Mouse (Mus musculus): ENCODE measurements at regions not wholly inside any gene's neighbourhood (a gene's known extent, or its start where the extent isn't known, plus 50 kb on each side); places are given as distances from the start of the nearest gene placed in this dataset.

DNA sequence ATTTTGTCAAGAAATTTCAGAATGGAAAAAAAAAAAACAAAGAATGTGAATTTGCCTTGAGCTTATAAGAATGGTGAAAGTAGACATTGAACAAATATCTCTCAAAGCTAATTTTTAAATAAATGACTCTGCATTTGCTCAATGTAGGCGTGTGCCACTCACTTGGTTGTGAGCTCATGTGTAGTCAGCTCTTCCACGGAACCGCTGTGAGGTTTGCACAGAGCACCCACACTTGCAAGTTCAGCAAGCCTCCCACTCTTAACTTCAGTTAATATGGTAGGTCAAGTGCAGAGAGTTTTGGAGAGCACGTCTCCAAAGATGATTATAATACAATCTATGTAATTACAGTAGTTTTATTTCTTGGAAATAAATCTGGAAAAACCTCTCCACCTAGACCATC is 479.9 kb upstream of the Mef2c start:
- DNase-seq: no peak

- no peak for DNase-seq
Measured at GRCm38 (mm10) chr13:83035962-83036361, 467.9 kb upstream of the Mef2c start.

DNA sequence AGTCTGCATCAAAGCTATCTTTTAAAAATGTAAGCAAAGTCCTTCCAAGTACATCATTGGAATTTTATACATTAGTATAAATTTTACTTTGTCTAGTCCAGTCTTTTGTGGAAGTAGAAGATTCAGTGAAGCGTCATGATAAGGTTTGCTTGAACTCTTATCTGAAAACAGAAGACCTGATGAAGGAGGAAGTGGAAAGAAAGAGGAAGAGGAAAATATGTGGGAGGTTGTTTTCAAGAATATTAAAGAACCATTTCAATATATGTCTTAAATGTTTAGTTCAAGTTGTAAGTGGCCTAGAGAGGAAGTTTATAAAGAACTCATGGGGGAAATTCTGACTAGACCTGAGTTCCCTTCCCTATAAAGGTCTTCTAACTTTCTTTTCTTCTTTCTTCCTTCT is 462.3 kb upstream of the Mef2c start:
- DNase-seq: no peak

GRCm38 (mm10) chr13:83045516-83045915 is 458.3 kb upstream of the Mef2c start:
- no peak for DNase-seq

- no peak for DNase-seq
Measured at GRCm38 (mm10) chr13:83045970-83046369, 457.9 kb upstream of the Mef2c start.

- DNase-seq: no peak
Measured at GRCm38 (mm10) chr13:83046571-83047123, 457.2 kb upstream of the Mef2c start.

- DNase-seq: no peak
Measured at GRCm38 (mm10) chr13:83055865-83056264, 448.0 kb upstream of the Mef2c start.

GRCm38 (mm10) chr13:83056415-83056814 is 447.4 kb upstream of the Mef2c start:
- no peak for DNase-seq

DNA sequence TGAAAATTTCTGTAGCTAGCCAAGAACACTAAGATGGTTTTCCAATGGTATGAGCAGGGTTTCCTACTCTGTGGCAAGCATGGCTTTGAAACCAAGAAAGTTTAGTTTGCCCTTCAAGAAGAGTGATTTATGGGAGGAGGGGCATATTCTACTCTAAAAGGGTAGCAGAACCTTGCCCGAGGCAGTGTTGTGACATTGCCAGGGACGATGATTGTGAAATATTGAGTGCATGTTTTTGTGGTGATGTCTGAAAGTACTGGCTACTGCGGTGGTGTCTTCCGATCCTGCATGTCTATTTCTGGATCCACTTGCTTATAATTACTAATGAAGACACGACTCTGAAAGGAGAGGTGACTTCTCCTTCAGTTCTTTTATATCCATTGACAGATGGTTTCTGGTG is 439.1 kb upstream of the Mef2c start:
- DNase-seq: no peak

DNA sequence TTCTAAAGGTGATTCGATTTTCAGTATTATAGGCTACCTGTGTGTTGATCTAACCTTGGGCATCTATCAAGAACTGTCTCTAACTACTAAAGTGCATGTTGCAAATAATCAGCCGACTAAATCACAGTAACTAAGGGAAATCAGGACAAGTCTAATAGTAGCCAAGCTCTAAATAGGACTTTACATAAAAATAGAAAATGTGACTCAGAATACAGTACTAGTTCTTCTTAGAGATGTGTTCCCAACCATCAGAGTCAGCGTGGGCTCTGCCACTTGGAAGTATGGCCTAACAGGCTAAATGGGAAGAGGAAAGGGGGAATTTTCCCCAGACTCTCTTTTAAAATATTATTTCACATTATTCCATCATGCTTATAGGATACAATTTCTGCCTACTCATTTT is 438.6 kb upstream of the Mef2c start:
- DNase-seq: no peak

DNA sequence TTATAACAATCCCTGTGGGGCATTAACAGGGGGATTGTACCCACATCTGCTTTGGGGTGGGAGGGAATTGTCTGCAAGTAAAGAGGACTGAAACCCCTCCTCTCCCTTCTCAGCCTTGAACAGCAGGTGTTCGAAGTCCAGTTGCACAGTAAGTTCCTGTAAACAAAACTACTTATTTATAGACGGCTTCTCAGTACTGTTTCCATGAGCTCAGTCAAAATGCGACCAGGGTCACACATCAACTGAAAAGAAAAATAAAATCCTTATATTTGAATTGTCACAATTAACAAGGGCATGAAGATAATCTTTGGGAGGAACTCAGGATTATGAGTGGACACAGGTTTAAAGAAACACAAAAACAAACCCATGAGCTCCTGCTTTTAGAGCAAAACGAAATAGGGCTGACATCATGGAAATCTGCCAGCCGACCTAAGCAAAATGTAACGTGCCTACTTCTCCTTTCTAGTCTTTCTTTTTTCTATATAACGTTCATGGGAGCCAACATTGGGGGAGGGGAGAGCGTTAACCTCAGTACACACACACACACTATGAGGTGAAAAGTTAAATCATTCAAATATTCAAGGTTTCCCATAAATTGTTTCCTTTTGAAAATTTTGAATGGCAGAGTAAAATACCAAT is 437.6 kb upstream of the Mef2c start:
- no peak for DNase-seq

DNA sequence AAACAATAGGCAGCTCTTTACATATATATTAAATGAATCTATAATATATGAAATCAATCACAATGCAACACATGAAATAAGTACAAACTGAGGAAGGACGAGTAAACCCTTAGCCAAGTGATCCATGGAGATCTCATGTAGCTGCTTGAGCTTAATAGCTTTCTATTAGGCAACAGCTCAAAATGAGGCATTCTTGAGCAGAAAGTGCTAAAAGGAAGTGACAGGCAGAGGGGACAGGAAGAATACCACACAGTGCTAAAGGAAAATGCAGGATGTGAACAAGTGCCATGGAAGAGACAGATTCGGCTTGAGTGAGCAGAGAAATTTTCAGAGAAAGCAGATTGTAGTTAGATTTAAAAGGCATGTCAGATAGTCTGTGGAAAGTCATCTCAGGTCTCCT is 436.3 kb upstream of the Mef2c start:
- DNase-seq: no peak

GRCm38 (mm10) chr13:83068588-83068987 is 435.2 kb upstream of the Mef2c start:
- DNase-seq: no peak

GRCm38 (mm10) chr13:83069293-83069692 is 434.5 kb upstream of the Mef2c start:
- no peak for DNase-seq

GRCm38 (mm10) chr13:83072073-83072472 is 431.8 kb upstream of the Mef2c start:
- DNase-seq: no peak

GRCm38 (mm10) chr13:83074219-83074965 is 429.4 kb upstream of the Mef2c start:
- DNase-seq: no peak

DNA sequence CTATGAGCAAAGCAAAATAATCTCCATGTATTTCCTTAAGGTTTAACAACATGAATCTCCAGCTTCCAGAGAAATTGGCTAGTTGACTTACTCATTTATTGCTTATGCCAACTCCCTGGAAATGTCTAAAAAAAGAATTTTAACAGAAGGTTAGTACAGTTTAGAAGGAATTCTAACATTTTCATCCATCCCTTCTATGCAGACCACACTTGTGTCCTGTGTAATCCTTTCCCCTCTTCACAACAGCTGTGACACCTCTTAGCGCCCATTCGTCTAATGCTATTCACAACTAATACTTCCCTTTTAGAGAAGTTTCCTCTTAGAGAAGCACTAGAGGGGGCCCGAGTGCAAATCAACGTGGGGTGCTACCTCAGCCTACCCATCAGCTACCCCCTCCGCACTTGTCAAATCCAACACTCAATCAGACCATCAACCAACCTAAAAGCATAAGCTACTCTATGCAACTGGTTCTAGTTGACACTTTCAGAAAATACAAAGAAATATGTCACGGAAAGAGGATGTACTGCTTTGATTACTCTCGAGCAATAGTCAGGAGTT is 428.4 kb upstream of the Mef2c start:
- DNase-seq: no peak

- DNase-seq: no peak
Measured at GRCm38 (mm10) chr13:83076611-83077010, 427.2 kb upstream of the Mef2c start.

DNA sequence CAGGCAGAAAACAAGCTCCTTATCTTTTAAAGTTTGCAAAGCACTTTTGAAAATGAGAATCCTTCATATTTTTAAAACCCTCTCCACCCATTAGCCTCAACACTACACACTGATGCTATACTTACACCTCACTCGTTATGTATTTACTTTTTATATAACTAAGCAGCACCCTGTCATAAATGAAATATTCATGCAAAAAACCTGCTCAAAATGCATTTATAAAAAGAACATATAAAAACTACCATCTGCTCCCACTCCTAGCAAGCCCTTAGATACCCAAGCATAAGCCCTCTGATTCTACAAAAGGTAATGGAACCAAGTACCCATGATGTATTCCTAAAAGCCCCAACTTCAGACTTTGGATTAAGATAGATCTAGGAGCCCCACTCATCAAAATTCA is 426.7 kb upstream of the Mef2c start:
- no peak for DNase-seq

DNA sequence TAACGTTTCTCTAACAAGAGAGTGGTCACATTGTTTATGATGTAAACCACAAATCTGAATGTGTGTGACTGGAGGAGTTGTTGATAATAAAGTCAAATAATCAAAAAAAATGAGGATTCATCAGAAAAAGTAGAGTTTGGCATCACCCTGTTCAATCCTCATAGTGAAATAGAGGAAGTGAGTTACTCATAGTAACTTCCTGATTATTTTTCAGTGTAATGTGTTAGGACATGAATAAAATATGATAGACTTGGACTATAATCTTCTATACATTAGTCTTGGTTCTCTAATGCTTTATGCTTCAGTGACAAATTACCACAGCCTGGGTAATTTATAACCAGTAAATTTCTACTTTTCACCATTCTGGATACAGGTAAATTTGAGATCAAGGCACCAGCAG is 424.5 kb upstream of the Mef2c start:
- no peak for DNase-seq

- no peak for DNase-seq
Measured at GRCm38 (mm10) chr13:83084948-83085347, 418.9 kb upstream of the Mef2c start.

GRCm38 (mm10) chr13:83099908-83100307 is 403.9 kb upstream of the Mef2c start:
- no peak for DNase-seq

DNA sequence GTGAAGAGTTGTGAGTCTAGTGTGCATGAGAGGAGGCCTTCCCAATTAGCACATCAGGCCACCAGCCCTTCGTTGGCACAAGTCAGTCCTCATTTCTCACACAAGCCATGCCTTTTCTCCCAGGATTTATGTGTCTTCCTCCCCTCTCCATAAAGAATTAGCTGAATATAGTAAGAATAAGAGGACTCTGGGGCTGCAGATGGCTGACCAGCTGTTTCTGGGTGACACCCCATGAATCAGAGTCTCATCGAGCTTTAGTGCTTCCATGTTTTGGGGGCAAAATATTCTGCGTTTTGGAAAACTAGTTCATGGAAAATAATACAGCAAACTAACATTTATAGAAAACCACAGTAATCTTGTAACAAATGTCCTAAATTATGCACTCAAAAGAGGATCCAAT is 393.2 kb upstream of the Mef2c start:
- DNase-seq: no peak

DNA sequence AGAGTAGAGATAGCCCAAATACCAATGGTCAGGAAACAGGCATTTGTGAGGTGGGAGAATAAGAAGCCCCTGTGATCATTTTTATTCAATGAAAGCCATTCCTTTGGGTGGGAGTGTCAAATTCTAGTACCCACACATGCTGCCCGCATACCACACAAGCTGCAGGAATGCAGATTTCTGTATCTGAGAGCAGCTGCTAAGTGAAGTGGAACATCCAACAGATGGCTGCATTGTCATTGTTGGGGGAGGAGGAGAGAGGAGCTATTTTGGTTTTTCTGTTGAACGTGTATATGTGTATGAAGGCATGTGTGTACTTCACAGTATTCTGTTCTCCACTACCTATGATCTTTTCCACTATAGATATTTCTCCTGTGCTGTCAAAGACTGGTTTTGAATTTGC is 392.3 kb upstream of the Mef2c start:
- no peak for DNase-seq
